Mouse (Mus musculus): Measurements from ENCODE around the gene Tenm3. TPM values are rescaled to one million over a fixed set of nuclear protein-coding genes. Genes with fewer than 3 reads are reported as not detected.

Tenm3 gene
- polyA plus RNA-seq, 1 experiment from 2014 or later, result 48.5 TPM

DNA sequence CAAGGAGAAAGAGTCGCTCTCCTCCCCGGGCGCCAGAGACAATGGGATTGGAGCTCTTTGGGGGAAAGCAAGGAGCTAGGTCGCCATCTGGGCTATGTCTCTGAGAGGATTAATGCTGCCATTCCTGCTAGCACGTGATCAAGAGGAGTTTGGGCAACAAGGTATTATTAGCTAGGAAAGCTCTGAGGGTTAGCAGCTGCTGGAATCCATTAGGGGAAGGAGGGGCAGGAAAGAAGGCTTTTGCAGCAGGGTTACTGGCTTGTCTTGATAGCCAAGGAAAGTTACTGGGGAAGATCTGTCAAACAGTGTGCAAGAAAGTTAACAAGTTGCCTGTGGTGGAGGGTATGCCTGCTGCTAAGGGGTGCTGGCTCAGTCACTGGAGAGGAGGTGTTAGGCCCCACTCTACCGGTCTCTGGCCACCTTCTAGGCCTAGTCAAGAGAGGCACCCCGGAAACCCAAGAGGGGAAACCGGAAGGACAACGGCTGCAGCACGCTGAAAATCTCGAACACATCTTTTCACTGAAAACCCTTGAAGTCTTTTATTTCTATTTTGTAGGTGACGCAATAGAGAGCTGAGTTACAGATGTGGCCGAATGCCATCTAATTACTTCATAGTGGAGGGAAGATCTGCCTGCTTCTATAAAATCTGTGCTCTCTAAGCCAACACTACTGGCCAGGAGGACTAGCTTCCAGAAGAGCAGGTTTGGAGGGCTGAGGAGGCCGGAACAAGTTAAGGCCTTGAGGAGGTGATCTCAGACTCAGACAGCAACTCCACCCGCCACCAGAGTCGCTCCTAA lies 534.4 kb downstream of the Tenm3 start:
- WGBS, result 49% methylated on average over 16 of the region's 16 CpGs
- DNase-seq (ENCODE audit: low spot score), result peak; percentile 56
- Histone ChIP-seq H3K9me3 (replicated peaks) (no peaks in the 10 kb centered on the region), H3K4me1 (peaks cover 38% of the 10 kb centered on the region), H3K4me3 (no peak overlapping the region), H3K27ac (peak overlapping the region; percentile 68), H3K27me3 (ENCODE audit: low read depth, poor library complexity, severe bottlenecking) (no peaks in the 10 kb centered on the region), H3K36me3 (peaks cover 28% of the 10 kb centered on the region)

DNA sequence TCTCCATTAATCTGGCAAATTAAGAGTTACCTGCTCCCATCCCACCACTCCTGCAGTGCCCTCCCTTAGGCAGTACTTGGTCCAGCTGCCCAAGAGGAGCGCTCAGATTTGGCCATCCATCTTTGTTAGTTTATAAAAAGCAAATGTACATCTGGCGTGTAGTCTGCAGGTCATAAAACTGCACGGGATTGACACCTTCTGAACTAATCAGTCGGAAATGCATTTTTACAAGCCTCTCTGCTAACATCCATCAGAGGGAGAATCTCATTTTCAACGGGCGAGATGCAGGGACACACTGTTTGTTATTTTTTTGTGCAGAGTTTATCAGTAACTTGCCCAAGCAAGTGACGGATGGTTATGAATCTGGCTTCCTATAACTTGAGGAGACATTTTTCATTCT lies 539.5 kb downstream of the Tenm3 start:
- Histone ChIP-seq H3K27me3 (ENCODE audit: low read depth, poor library complexity, severe bottlenecking) (peaks cover 7% of the 10 kb centered on the region; the same call in 1 of the 2 replicates), H3K4me3 (no peak overlapping the region), H3K9me3 (replicated peaks) (no peaks in the 10 kb centered on the region), H3K27ac (no peak overlapping the region), H3K4me1 (peaks cover 61% of the 10 kb centered on the region), H3K36me3 (peaks cover 31% of the 10 kb centered on the region)
- DNase-seq (ENCODE audit: low spot score), result peak; percentile 33
- 18% methylated on average over 7 of the region's 7 CpGs for WGBS

GRCm38 (mm10) chr8:48300613-48301037 lies 543.1 kb downstream of the Tenm3 start:
- H3K4me3 ChIP-seq, result 0 out of 2 replicates have a peak overlapping the region, but pooled peaks have one; percentile 23
- peaks cover 25% of the 10 kb centered on the region; the same call in 1 of the 2 replicates for H3K27me3 ChIP-seq (ENCODE audit: low read depth, poor library complexity, severe bottlenecking)
- H3K27ac ChIP-seq, result peak overlapping the region; percentile 58; the same call in 1 of the 2 replicates
- H3K4me1 ChIP-seq, result peaks cover 54% of the 10 kb centered on the region
- peaks cover 41% of the 10 kb centered on the region for H3K36me3 ChIP-seq
- peak; percentile 61 for DNase-seq (ENCODE audit: low spot score)
- WGBS, result 29% methylated on average over 12 of the region's 12 CpGs
- no peaks in the 10 kb centered on the region for H3K9me3 ChIP-seq (replicated peaks)

- no peaks in the 10 kb centered on the region for H3K9me3 ChIP-seq (replicated peaks)
- H3K27me3 ChIP-seq (ENCODE audit: low read depth, poor library complexity, severe bottlenecking), result peaks cover 25% of the 10 kb centered on the region; the same call in 1 of the 2 replicates
- WGBS, result 13% methylated on average over 8 of the region's 8 CpGs
- peak; percentile 85 for DNase-seq (ENCODE audit: low spot score)
- H3K27ac ChIP-seq, result no peak overlapping the region
- peaks cover 45% of the 10 kb centered on the region for H3K36me3 ChIP-seq
- H3K4me3 ChIP-seq, result no peak overlapping the region
- peaks cover 54% of the 10 kb centered on the region for H3K4me1 ChIP-seq
These were observed 543.7 kb downstream of the Tenm3 start for GRCm38 (mm10) chr8:48300061-48300460.

- WGBS, result 70% methylated on average over 12 of the region's 12 CpGs
- Histone ChIP-seq H3K27ac (no peak overlapping the region), H3K4me1 (peaks cover 47% of the 10 kb centered on the region), H3K36me3 (peaks cover 52% of the 10 kb centered on the region), H3K4me3 (no peak overlapping the region), H3K9me3 (replicated peaks) (no peaks in the 10 kb centered on the region), H3K27me3 (ENCODE audit: low read depth, poor library complexity, severe bottlenecking) (peaks cover 25% of the 10 kb centered on the region; the same call in 1 of the 2 replicates)
- DNase-seq (ENCODE audit: low spot score), result no peak
These were observed 544.4 kb downstream of the Tenm3 start for GRCm38 (mm10) chr8:48299341-48299740.

- H3K27ac ChIP-seq, result no peak overlapping the region
- peaks cover 81% of the 10 kb centered on the region for H3K36me3 ChIP-seq
- no peak overlapping the region for H3K4me3 ChIP-seq
- DNase-seq (ENCODE audit: low spot score), result no peak
- H3K4me1 ChIP-seq, result peaks cover 21% of the 10 kb centered on the region
- 93% methylated on average over 7 of the region's 7 CpGs for WGBS
- H3K9me3 ChIP-seq (replicated peaks), result no peaks in the 10 kb centered on the region
- H3K27me3 ChIP-seq (ENCODE audit: low read depth, poor library complexity, severe bottlenecking), result peaks cover 20% of the 10 kb centered on the region; the same call in 1 of the 2 replicates
These were observed 547.4 kb downstream of the Tenm3 start for GRCm38 (mm10) chr8:48296371-48296770.

DNA sequence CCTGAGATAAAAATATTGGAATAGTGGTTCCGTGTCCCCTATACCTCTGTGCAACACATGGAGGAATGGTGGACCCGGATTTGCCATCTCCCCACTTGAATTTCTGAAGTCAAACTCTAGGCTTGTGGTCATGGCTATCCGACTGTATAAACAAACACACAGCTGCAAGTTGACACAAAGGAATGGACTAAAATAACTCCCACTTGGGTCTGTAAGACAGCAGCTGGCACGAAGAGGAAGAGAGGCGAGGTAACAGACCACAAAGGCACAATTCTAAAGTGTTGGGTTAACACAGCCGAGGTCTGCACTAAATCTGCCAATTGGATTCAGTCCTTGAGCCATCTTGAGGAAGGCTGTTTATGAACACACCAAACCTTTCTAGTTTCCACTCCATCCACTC lies 548.2 kb downstream of the Tenm3 start:
- H3K9me3 ChIP-seq (replicated peaks), result no peaks in the 10 kb centered on the region
- H3K4me1 ChIP-seq, result peaks cover 12% of the 10 kb centered on the region
- 92% methylated on average over 6 of the region's 6 CpGs for WGBS
- no peak for DNase-seq (ENCODE audit: low spot score)
- H3K27ac ChIP-seq, result no peak overlapping the region
- H3K36me3 ChIP-seq, result peaks cover 89% of the 10 kb centered on the region
- no peak overlapping the region for H3K4me3 ChIP-seq
- H3K27me3 ChIP-seq (ENCODE audit: low read depth, poor library complexity, severe bottlenecking), result peaks cover 20% of the 10 kb centered on the region; the same call in 1 of the 2 replicates

GRCm38 (mm10) chr8:48293797-48294196 lies 550.0 kb downstream of the Tenm3 start:
- Histone ChIP-seq H3K4me3 (no peak overlapping the region), H3K36me3 (peaks cover 94% of the 10 kb centered on the region), H3K4me1 (no peaks in the 10 kb centered on the region), H3K9me3 (replicated peaks) (no peaks in the 10 kb centered on the region), H3K27me3 (ENCODE audit: low read depth, poor library complexity, severe bottlenecking) (peaks cover 14% of the 10 kb centered on the region; the same call in 1 of the 2 replicates), H3K27ac (no peak overlapping the region)
- no peak for DNase-seq (ENCODE audit: low spot score)
- 96% methylated on average over 3 of the region's 3 CpGs for WGBS

DNA sequence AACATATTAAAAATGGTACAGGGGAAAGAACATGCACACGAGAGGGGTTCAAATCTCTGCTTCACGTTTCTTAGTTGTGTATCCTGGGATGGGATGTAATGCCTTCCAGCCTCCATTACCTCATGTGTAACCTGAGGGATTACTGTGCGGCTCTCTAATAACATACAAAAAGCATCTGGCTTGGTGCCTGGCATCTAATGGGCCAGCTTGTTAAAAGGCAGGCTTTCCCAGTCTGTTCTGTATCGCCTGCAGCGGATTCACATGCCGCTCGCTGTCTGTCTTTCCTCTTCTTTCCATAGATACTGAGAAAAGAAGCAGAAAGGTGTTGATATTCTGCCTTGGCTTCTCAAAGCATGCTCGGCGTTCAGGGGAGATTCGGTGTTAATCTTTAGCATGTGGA lies 558.3 kb downstream of the Tenm3 start:
- WGBS, result 95% methylated on average over 10 of the region's 10 CpGs
- H3K9me3 ChIP-seq (replicated peaks), result no peaks in the 10 kb centered on the region
- H3K36me3 ChIP-seq, result peaks cover 78% of the 10 kb centered on the region
- H3K27ac ChIP-seq, result no peak overlapping the region
- no peak overlapping the region for H3K4me3 ChIP-seq
- H3K4me1 ChIP-seq, result 0 out of 2 replicates have a peak, but pooled peaks cover 4% of the 10 kb centered on the region
- H3K27me3 ChIP-seq (ENCODE audit: low read depth, poor library complexity, severe bottlenecking), result no peaks in the 10 kb centered on the region
- DNase-seq (ENCODE audit: low spot score), result no peak

DNA sequence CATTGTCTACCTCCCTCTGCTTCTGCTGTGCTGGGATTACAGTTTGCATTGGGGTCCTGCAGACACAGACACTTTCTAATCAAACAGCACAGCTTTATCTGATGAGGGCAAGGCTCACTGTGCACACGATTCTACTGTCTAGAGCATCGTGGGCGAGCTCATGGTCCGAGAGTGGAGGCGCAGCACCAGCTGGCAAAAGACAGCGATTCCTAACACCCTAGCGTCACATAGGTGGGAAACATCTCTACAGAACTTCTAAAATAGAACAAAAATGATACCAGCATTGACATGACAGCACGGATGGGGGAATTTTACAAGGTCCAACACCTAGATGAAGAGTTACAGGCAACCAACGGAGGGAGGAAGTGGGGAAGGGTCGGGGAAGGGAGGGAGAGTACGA lies 561.9 kb downstream of the Tenm3 start:
- H3K27me3 ChIP-seq (ENCODE audit: low read depth, poor library complexity, severe bottlenecking), result no peaks in the 10 kb centered on the region
- H3K9me3 ChIP-seq (replicated peaks), result no peaks in the 10 kb centered on the region
- no peak overlapping the region for H3K4me3 ChIP-seq
- H3K27ac ChIP-seq, result no peak overlapping the region
- WGBS, result 94% methylated on average over 11 of the region's 11 CpGs
- H3K36me3 ChIP-seq, result peaks cover 80% of the 10 kb centered on the region
- no peak for DNase-seq (ENCODE audit: low spot score)
- 0 out of 2 replicates have a peak, but pooled peaks cover 4% of the 10 kb centered on the region for H3K4me1 ChIP-seq

- no peak for DNase-seq (ENCODE audit: low spot score)
- 95% methylated on average over 2 of the region's 2 CpGs for WGBS
These were observed 564.4 kb downstream of the Tenm3 start for GRCm38 (mm10) chr8:48279360-48279759.

DNA sequence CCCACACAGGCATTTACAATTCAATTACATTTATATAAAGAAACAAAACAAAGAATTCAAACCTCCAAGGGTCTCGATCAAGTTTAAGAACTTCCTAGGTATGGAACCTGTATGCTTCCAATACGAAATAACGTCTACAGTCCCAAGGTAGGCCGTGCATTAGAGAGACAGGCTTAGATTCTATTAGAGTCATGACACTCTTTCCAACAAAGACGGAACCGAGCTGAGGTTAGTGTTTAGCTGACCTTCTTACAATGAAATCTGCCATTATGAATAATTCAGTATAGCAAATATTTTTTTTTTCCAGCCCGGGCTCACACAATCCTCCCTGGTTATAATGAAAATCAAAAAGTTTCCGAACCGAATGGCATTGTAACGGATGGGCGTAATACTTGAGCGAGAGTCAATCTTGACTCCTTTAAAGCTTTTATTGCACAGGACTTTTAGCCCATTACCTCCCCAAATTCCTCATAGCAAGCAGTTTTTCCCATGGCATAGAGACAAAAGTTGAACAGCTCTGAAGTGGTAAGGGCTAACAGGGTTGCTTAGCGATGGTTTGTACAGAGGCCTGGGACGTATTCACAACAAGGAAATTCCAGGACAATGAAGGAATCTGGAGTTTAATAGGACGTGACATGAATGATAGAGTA lies 565.6 kb downstream of the Tenm3 start:
- H3K4me3 ChIP-seq, result no peak overlapping the region
- H3K9me3 ChIP-seq (replicated peaks), result 0 out of 2 replicates have a peak, but pooled peaks cover 5% of the 10 kb centered on the region
- DNase-seq (ENCODE audit: low spot score), result no peak
- no peak overlapping the region for H3K27ac ChIP-seq
- H3K4me1 ChIP-seq, result no peaks in the 10 kb centered on the region
- H3K36me3 ChIP-seq, result peaks cover 82% of the 10 kb centered on the region
- WGBS, result 96% methylated on average over 15 of the region's 15 CpGs
- H3K27me3 ChIP-seq (ENCODE audit: low read depth, poor library complexity, severe bottlenecking), result no peaks in the 10 kb centered on the region

More at GRCm38 (mm10) chr8:48279360-48279759, 564.4 kb downstream of the Tenm3 start:
- Histone ChIP-seq H3K36me3 (peaks cover 82% of the 10 kb centered on the region), H3K27me3 (ENCODE audit: low read depth, poor library complexity, severe bottlenecking) (no peaks in the 10 kb centered on the region), H3K4me3 (no peak overlapping the region), H3K27ac (no peak overlapping the region), H3K9me3 (replicated peaks) (0 out of 2 replicates have a peak, but pooled peaks cover 5% of the 10 kb centered on the region), H3K4me1 (0 out of 2 replicates have a peak, but pooled peaks cover 4% of the 10 kb centered on the region)

GRCm38 (mm10) chr8:48275066-48275465 lies 568.7 kb downstream of the Tenm3 start:
- Histone ChIP-seq H3K27ac (no peak overlapping the region), H3K4me3 (no peak overlapping the region), H3K9me3 (replicated peaks) (0 out of 2 replicates have a peak, but pooled peaks cover 5% of the 10 kb centered on the region), H3K4me1 (no peaks in the 10 kb centered on the region), H3K27me3 (ENCODE audit: low read depth, poor library complexity, severe bottlenecking) (no peaks in the 10 kb centered on the region), H3K36me3 (peaks cover 92% of the 10 kb centered on the region)
- DNase-seq (ENCODE audit: low spot score), result no peak
- 96% methylated on average over 11 of the region's 11 CpGs for WGBS
